Mouse (Mus musculus): ENCODE measurements around the gene Hbb-bh2. TPM values are rescaled to one million over a fixed set of nuclear protein-coding genes. Genes with fewer than 3 reads are reported as not detected.
"Not testable (repeated sequence)": the region's sequence is repeated elsewhere in the genome, so short reads cannot be mapped to it uniquely, and the experiment has no call there.

Hbb-bh2 gene
- polyA plus RNA-seq, 1 experiment = not detected

- WGBS = 31% methylated on average over 2 of the region's 2 CpGs
- Histone ChIP-seq H3K4me3 (replicated peaks; ENCODE audit: control insufficient read depth, low read depth, low read length) (no peak overlapping the region), H3K4me1 (ENCODE audit: control insufficient read depth, insufficient read depth, low read length) (no peaks in the 10 kb centered on the region), H3K27ac (ENCODE audit: control insufficient read depth, insufficient read depth, low read depth, low read length, poor library complexity) (no peak overlapping the region)
- TF ChIP-seq POLR2A (IDR thresholded peaks at IDR 0.05; ENCODE audit: borderline replicate concordance, control insufficient read depth, low read depth, low read length) (no peak), CTCF (IDR thresholded peaks at IDR 0.05; ENCODE audit: control insufficient read depth, insufficient read depth, low read length) (no peak)
Observed at GRCm38 (mm10) chr7:103859076-103859475, 18.8 kb upstream of the Hbb-bh2 start.

- TF ChIP-seq CTCF (IDR thresholded peaks at IDR 0.05; ENCODE audit: control insufficient read depth, insufficient read depth, low read length) (no peak), POLR2A (IDR thresholded peaks at IDR 0.05; ENCODE audit: borderline replicate concordance, control insufficient read depth, low read depth, low read length) (no peak)
- no peaks in the 10 kb centered on the region for H3K4me1 ChIP-seq (ENCODE audit: control insufficient read depth, insufficient read depth, low read length)
- H3K27ac ChIP-seq (ENCODE audit: control insufficient read depth, insufficient read depth, low read depth, low read length, poor library complexity) = no peak overlapping the region
- 56% methylated on average over 1 of the region's 1 CpGs for WGBS
- H3K4me3 ChIP-seq (replicated peaks; ENCODE audit: control insufficient read depth, low read depth, low read length) = no peak overlapping the region
Observed at GRCm38 (mm10) chr7:103854669-103855068, 14.3 kb upstream of the Hbb-bh2 start.

- 63% methylated on average over 2 of the region's 2 CpGs for WGBS
- Histone ChIP-seq H3K4me1 (ENCODE audit: control insufficient read depth, insufficient read depth, low read length) (no peaks in the 10 kb centered on the region), H3K4me3 (replicated peaks; ENCODE audit: control insufficient read depth, low read depth, low read length) (no peak within 1 kb of the TSS), H3K27ac (ENCODE audit: control insufficient read depth, insufficient read depth, low read depth, low read length, poor library complexity) (no peak within 1 kb of the TSS)
- TF ChIP-seq POLR2A (IDR thresholded peaks at IDR 0.05; ENCODE audit: borderline replicate concordance, control insufficient read depth, low read depth, low read length) (no peak), CTCF (IDR thresholded peaks at IDR 0.05; ENCODE audit: control insufficient read depth, insufficient read depth, low read length) (no peak)
Observed at GRCm38 (mm10) chr7:103853090-103853489, 12.8 kb upstream of the Hbb-bh2 start, which contains the start of gene Hbb-y. Gene Hbb-y (minus strand): TSS chr7:103853216.

- no peak for TF ChIP-seq POLR2A (IDR thresholded peaks at IDR 0.05; ENCODE audit: borderline replicate concordance, control insufficient read depth, low read depth, low read length)
- TF ChIP-seq CTCF (IDR thresholded peaks at IDR 0.05; ENCODE audit: control insufficient read depth, insufficient read depth, low read length) = no peak
- 50% methylated on average over 1 of the region's 2 CpGs for WGBS
- Histone ChIP-seq H3K27ac (ENCODE audit: control insufficient read depth, insufficient read depth, low read depth, low read length, poor library complexity) (no peak overlapping the region), H3K4me3 (replicated peaks; ENCODE audit: control insufficient read depth, low read depth, low read length) (no peak overlapping the region), H3K4me1 (ENCODE audit: control insufficient read depth, insufficient read depth, low read length) (peaks cover 1% of the 10 kb centered on the region; the same call in 1 of the 2 replicates)
Observed at GRCm38 (mm10) chr7:103844525-103845325, 4.4 kb upstream of the Hbb-bh2 start.

GRCm38 (mm10) chr7:103843034-103843433 is 2.7 kb upstream of the Hbb-bh2 start, which contains the start of gene Hbb-bh1:
Gene Hbb-bh1 (minus strand): TSS chr7:103843164.
- Histone ChIP-seq H3K4me3 (replicated peaks; ENCODE audit: control insufficient read depth, low read depth, low read length) (no peak within 1 kb of the TSS), H3K4me1 (ENCODE audit: control insufficient read depth, insufficient read depth, low read length) (peaks cover 1% of the 10 kb centered on the region; the same call in 1 of the 2 replicates), H3K27ac (ENCODE audit: control insufficient read depth, insufficient read depth, low read depth, low read length, poor library complexity) (no peak within 1 kb of the TSS)
- WGBS = 84% methylated on average over 2 of the region's 2 CpGs
- TF ChIP-seq POLR2A (IDR thresholded peaks at IDR 0.05; ENCODE audit: borderline replicate concordance, control insufficient read depth, low read depth, low read length) (no peak), CTCF (IDR thresholded peaks at IDR 0.05; ENCODE audit: control insufficient read depth, insufficient read depth, low read length) (no peak)

- no peak for TF ChIP-seq CTCF (IDR thresholded peaks at IDR 0.05; ENCODE audit: control insufficient read depth, insufficient read depth, low read length)
- TF ChIP-seq POLR2A (IDR thresholded peaks at IDR 0.05; ENCODE audit: borderline replicate concordance, control insufficient read depth, low read depth, low read length) = peak; percentile 56; the same call in 1 of the 2 replicates
- no peaks in the 10 kb centered on the region; the same call in none of the 2 replicates for H3K4me1 ChIP-seq (ENCODE audit: control insufficient read depth, insufficient read depth, low read length)
- H3K27ac ChIP-seq (ENCODE audit: control insufficient read depth, insufficient read depth, low read depth, low read length, poor library complexity) = peak within 1 kb of the TSS; percentile 95
- WGBS = 61% methylated on average over 4 of the region's 4 CpGs
- H3K4me3 ChIP-seq (replicated peaks; ENCODE audit: control insufficient read depth, low read depth, low read length) = peak within 1 kb of the TSS; percentile 58
Observed at GRCm38 (mm10) chr7:103827808-103828207, 12.5 kb downstream of the Hbb-bh2 start, which contains the start of gene Hbb-bs. Gene Hbb-bs (minus strand): TSS chr7:103828096.

- H3K4me1 ChIP-seq (ENCODE audit: control insufficient read depth, insufficient read depth, low read length); H3K4me3 ChIP-seq (replicated peaks; ENCODE audit: control insufficient read depth, low read depth, low read length); H3K27ac ChIP-seq (ENCODE audit: control insufficient read depth, insufficient read depth, low read depth, low read length, poor library complexity): not testable (repeated sequence)
- WGBS = no CpG with 5 or more reads among the region's 2 CpGs
Observed at GRCm38 (mm10) chr7:103827139-103827538, 13.2 kb downstream of the Hbb-bh2 start.

- 0 out of 2 replicates have a peak, but pooled peaks have one; percentile 43 for TF ChIP-seq POLR2A (IDR thresholded peaks at IDR 0.05; ENCODE audit: borderline replicate concordance, control insufficient read depth, low read depth, low read length)
- no peak for TF ChIP-seq CTCF (IDR thresholded peaks at IDR 0.05; ENCODE audit: control insufficient read depth, insufficient read depth, low read length)
- 62% methylated on average over 3 of the region's 3 CpGs for WGBS
- Histone ChIP-seq H3K4me1 (ENCODE audit: control insufficient read depth, insufficient read depth, low read length) (no peaks in the 10 kb centered on the region; the same call in none of the 2 replicates), H3K4me3 (replicated peaks; ENCODE audit: control insufficient read depth, low read depth, low read length) (peak overlapping the region; percentile 55), H3K27ac (ENCODE audit: control insufficient read depth, insufficient read depth, low read depth, low read length, poor library complexity) (peak overlapping the region; percentile 85)
Observed at GRCm38 (mm10) chr7:103826255-103826887, 13.9 kb downstream of the Hbb-bh2 start.
